Mouse (Mus musculus) gastrocnemius, postnatal 36 days (tissue): Measurements from ENCODE around the gene Pogz. TPM values are rescaled to one million over a fixed set of nuclear protein-coding genes. Genes with fewer than 3 reads are reported as not detected.
"Not testable (repeated sequence)": the region's sequence is repeated elsewhere in the genome, so short reads cannot be mapped to it uniquely, and the experiment has no call there.

Experiments
- DNase-seq, 2 experiments: peaks; one replicate each; pipeline ENCODE4 v3.0.0; 2022
- intact Hi-C: fragments of 180-260 bp; cut with DNase I; formaldehyde crosslinking; loops from one replicate; pipeline ENCODE4 v1.15.1; 2025
- total RNA-seq, 2 experiments: library from RNA; stranded (reverse); gene quantifications; 2 replicates each; pipeline ENCODE4 v1.2.3; 2021

The Pogz gene
- total RNA-seq, 2 experiments from 2014 or later: 12.3 to 14.5 TPM

GRCm38 (mm10) chr3:94906482-94906881, 69.1 kb downstream of the Pogz start:
- no peak for DNase-seq
- intact Hi-C loops: no loop called here

DNA sequence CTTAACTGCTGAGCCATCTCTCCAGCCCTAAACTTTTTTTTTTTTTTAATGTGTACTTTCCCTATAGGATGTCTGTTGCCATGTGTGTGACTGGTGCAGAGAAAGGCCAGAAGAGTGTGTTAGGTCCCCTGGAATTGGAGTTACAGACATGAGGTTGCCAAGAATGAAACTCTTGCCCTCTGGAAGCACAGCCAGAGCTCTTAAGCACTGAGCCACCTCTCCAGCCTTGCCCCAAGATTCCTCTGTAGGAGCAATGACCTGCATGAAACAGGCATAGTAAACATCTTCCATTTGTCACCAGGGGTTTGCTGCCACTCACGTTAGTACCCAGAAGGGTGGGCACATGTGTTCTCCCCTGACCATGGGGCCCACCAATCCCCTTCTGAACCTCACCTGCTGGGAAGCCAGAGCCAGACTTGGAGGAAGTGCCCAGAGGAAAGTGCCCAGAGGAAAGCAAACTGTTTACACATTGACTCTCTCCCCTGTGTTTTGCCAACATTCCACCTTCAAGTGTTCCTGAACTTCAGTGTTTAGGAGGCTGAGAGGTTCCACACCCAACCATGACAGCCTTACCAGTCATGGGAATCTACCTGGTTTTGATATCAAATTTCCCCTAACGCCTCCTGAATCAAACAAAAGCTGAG, 73.8 kb downstream of the Pogz start:
- intact Hi-C loops: no loop called here
- no peak for DNase-seq

GRCm38 (mm10) chr3:94913801-94914200, 76.4 kb downstream of the Pogz start:
- intact Hi-C loops: no loop called here
- DNase-seq: no peak

DNA sequence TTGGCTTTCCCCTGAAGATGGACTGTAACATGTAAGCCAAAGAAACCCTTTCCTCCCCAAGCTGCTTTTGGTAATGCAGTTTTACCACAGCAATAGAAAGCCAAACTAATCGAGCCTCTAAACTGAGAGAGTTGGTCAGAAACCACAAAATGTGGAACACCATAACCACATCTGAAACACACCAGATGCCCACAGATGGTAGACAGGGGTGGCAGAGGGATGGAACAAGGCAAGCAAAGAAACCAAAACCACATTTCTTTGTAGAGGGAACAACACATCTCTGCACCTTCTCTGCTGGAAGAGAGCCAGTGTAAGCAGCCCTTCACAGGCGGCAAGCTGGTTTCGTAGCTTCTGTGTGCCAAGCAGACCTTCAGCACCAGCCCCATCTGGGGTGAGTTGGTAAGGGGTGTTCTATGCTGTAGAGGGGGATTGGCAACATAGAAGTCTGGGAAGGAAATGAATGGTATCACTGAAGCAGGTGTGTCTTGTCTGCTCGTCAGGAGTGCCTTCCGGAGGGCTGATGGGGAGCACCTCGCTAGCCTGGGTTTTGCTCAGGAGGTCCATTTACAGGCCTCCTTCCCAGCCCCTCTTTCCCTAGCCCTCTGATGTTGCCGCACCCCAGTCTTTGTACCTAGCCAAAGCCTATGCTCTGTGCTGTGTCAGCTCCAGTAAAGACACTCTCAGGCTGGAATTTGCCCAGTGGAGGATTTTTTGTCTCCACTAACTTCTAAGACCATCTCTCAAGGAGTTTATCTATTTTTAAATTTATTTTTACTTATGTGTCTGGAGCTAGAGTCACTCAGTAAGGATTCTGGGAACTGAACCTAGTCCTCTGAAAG, 78.8 kb downstream of the Pogz start:
- intact Hi-C loops: no loop called here
- DNase-seq: no peak

DNA sequence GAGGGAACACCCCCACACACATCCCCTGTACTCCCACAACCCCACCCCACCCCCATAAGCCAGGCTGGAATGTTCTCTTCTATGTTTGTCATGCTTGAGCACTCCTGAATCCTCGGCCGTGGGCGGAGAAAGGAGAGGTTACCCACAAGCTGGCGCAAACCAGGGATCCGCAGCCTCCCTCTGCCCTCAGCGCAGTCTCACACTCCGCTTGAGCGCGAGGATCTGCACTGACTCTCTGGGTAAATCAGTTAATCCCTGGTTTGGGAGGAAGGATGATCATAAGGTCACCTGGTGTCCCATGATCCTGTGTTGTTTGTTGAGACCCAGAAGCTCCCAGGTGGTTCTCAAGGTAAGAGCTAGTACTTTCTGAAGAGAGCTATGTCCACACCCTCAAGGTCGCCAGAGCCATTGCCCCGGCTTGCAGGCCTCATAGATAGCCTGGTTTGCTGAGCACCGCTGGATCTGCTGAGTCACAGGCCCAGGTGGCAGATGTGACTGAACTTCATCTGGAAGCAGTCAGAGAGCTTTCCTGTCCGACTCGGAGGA, 80.5 kb downstream of the Pogz start:
- intact Hi-C loops: no loop called here
- no peak for DNase-seq

- no peak for DNase-seq
- intact Hi-C loops: no loop called here
Observed at GRCm38 (mm10) chr3:94918845-94919244, 81.5 kb downstream of the Pogz start.

GRCm38 (mm10) chr3:94921104-94921503, 83.7 kb downstream of the Pogz start:
- DNase-seq: no peak
- intact Hi-C loops: no loop called here

DNA sequence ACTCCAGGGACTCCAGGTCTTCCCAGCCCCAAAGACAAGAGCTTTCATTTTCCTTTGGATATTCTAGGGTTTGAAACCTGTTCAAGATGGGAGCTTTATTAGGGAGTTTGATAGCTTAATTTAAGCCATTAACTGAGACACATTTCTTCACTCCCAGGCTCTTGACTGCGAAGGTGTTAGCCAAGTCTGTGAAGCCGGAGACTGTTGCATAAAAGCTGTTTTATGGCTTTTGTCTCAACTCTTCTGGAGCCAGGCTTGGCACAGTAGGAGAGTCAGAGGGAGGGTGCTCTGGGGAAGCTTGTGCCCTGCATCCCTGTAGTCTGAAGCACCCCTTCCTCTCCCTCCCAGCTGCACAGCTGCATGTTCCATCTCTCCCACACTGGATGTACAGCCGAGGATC, 85.0 kb downstream of the Pogz start:
- intact Hi-C loops: no loop called here
- no peak for DNase-seq

- intact Hi-C loops: no loop called here
- DNase-seq: no peak
Observed at GRCm38 (mm10) chr3:94924688-94925087, 87.3 kb downstream of the Pogz start.

DNA sequence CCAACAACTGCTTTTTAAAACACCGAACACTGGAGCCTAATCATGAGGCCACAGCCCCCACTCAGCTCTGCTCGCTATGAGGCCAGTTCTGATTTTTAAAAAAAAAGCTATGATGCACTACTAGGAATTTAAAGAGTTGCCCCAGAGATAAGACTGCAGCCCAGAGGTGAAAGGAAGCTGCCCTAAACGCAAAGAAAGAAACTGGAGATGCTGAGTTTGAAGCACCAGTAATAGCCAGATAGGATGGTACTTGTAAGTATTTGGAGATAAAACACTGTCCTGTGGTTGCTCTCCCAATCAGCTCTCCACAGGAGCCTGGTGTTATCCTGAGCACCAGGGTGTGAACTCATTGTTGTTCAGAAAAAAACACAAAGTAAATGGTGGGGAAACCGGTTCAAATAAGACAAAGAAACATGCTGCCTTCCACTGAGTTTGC, 89.0 kb downstream of the Pogz start:
- DNase-seq, intact Hi-C loops: not testable (repeated sequence)

DNA sequence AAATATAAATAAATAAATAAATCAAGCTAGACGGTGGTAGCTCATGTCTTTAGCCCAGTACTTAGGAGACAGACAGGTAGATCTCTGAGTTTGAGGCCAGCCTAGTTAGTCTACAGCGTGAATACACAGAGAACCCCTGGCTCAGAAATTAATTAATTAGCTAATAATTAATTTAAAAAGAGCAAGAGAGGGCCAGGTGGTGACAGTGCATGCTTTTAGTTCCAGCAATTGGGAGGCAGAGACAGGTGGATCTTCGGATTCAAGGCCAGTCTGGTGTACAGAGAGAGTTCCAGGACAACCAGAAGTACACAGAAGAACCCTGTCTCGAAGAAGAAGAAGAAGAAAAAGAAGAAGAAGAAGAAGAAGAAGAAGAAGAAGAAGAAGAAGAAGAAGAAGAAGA, 91.6 kb downstream of the Pogz start:
- intact Hi-C loops, DNase-seq: not testable (repeated sequence)

DNA sequence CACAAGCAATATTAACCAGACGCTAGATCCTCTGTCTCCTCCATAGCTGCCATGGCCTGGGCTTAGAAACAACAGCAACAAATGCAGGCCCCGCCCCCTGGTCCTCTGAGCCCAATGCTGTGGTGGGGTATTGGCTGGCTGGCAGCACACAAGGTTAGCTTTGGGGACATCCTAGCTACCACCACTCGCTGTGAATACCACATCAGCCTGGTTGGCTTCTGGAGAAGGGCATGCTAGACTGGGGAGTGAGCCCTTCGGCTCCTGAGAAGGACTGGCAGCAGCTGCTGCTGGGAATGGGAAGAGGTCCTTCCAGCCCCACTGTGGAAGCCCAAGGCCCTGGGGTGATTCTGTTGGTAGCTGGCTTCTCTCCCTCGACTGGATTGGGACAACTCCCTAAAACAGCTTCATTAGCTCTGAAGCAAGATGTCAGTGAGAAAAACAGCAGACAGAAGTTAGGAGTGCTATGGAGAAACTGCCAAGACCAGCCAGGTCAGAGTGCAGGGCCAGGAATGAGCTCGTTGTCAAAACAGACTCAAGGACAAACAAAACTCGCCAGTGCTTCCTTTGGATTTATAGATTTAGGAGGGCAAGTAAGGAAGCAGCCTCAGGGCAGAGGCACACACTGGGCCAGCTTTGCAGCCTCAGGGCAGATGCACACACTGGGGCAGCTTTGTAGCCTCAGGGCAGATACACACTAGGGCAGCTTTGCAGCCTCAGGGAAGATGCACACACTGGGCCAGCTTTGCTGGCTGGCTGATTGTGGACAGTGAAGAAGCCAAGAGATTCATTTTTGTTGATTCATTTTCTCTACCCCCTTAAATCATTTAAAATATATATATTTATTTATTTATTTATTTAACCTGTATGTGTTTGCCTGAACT, 93.3 kb downstream of the Pogz start:
- DNase-seq, intact Hi-C loops: not testable (repeated sequence)

DNA sequence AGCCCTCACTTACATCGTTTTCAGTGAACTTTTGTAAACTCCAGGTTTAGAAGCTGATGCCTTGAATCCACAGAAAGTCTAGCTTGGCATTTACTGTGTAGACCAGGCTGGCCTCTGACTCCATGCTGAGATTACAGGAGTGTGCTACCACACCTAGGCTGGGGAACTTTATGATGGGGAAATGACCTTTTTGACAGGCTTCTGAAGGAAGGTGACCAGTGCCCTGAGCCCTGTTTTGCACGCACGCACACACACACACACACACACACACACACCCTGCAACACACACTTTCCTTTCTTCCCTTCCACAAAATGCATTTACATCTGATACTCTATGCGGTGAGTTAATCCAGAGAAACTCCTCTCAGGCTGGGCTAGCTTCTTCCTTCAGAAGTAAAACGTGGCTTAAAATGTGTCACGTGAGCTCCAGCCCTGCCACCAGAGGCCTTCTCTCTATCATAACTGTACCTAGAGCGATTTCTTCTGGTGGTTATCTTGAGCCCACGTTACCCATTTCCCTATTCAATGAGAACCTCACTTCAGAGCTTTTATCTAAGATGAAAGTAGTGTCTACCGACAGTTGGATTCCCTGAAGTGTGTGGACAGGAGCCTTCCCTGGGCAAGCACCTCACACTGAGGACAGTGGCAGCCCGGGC, 94.2 kb downstream of the Pogz start:
- intact Hi-C loops, DNase-seq: not testable (repeated sequence)

Other genes with a start within 250 kb of the Pogz start
- gene Gm10972, start 194.5 kb upstream of the Pogz start, total RNA-seq: not detected
- under 1 TPM; 0.74 to 0.84 TPM for gene Tuft1, start 178.7 kb upstream of the Pogz start, total RNA-seq
- 1 to 10 TPM in 1 of 2 experiments, under 1 TPM in 1; 0.44 to 1.8 TPM for gene Selenbp2, start 144.0 kb upstream of the Pogz start, total RNA-seq
- gene Cgn, start 51.1 kb upstream of the Pogz start, total RNA-seq: under 1 TPM; 0.12 to 0.13 TPM
- 100 to 1,000 TPM; 189 to 190 TPM for gene Psmb4, start 49.4 kb downstream of the Pogz start, total RNA-seq
- gene Selenbp1, start 95.5 kb downstream of the Pogz start, total RNA-seq: 10 to 100 TPM in 1 of 2 experiments, 1 to 10 TPM in 1; 8.2 to 17.1 TPM
- 1 to 10 TPM; 3.8 to 5.7 TPM for gene Rfx5, start 116.5 kb downstream of the Pogz start, total RNA-seq
- 10 to 100 TPM; 18.6 to 19.6 TPM for gene Pi4kb, start 137.2 kb downstream of the Pogz start, total RNA-seq
- 10 to 100 TPM in 1 of 2 experiments, 1 to 10 TPM in 1; 9.5 to 11.7 TPM for gene Zfp687, start 177.9 kb downstream of the Pogz start, total RNA-seq
- gene Psmd4, start 205.0 kb downstream of the Pogz start, total RNA-seq: 100 to 1,000 TPM; 178 to 188 TPM